Mouse (Mus musculus): ENCODE measurements around the gene 4930523C07Rik. TPM values are rescaled to one million over a fixed set of nuclear protein-coding genes. Genes with fewer than 3 reads are reported as not detected.
A peak's percentile ranks its signal among the peaks of the same experiment; 100 is the strongest.

4930523C07Rik gene
- polyA plus RNA-seq, 1 experiment from 2014 or later: 10.5 TPM

DNA sequence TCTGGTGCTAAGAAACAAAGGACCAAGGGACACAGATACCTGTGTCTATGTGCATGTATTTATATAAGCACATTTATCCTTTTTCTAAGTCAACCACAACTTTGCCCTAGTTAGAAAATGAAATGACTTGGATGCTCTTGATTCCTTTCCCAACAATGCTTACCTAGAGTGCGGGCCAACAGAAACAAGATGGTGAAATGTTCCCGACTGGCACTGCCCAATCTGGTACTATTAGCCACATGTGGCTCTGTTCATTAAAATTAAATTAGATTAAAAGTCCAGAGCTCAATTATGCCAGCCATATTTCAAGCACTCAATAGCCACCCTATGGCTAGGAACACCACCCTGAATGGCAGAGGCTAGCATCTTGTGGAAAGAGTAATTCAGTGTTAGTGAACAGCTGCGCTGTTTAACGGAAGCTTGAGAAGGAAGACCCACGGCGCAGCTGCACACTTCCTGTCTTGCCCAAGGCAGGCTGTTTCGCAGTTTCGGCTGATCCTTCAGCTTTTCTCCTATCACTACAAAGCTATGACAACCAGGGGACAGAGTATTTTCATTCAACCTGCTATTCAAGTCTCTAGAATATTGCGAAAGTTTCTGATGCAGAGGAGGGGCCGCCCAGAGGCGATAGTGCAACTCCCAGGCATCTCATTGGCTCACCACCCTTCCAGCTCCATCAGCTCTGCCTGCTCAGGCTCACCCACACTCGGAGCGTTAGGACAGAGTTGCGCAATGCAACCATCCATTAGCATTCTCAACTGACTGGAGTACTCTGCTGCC, 34.9 kb downstream of the 4930523C07Rik start:
- H3K4me3 ChIP-seq (replicated peaks): no peak overlapping the region
- peak overlapping the region; percentile 1; the same call in 1 of the 2 replicates for H3K4me2 ChIP-seq (replicated peaks)
- 51% methylated on average over 14 of the region's 14 CpGs for WGBS
- no peaks in the 10 kb centered on the region for H3K4me1 ChIP-seq (replicated peaks)
- H3K36me3 ChIP-seq: no peaks in the 10 kb centered on the region
- H3K27me3 ChIP-seq (replicated peaks): no peaks in the 10 kb centered on the region
- peak overlapping the region; percentile 33; the same call in 1 of the 2 replicates for H3K27ac ChIP-seq
- no peaks in the 10 kb centered on the region for H3K9me3 ChIP-seq
- no peak overlapping the region for H3K9ac ChIP-seq
- peak; percentile 98 for ATAC-seq

DNA sequence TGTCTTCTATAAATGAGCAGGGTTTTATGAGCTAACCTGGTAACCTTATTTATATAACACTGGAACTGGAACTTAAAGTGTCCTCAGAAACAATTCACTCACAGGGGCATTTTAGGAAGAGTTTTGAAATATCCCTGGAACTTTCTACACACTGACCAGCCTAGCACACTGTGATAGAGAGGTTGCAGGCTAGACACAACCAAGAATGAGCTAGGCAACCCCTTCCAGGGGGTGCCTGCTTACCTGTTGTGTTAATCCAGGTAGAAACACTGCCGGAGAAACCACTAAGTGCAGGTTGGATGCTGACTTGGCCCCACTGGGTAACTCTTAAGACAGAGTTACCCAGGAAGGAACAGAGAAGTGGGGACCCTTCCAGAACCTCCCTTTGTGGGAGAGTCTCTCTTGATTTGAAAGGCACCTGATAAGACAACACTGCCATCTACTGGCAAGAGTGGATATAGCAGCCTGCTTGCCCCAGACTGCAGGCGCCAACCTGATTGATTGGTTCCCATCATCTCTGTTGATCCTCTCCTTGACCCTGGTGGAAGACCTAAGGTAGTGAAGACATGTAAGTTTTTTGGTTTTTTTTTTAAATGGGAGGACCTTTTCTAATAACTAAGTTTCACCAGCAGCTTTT, 36.7 kb downstream of the 4930523C07Rik start:
- no peaks in the 10 kb centered on the region for H3K4me1 ChIP-seq (replicated peaks)
- H3K27me3 ChIP-seq (replicated peaks): no peaks in the 10 kb centered on the region
- ATAC-seq: peak; percentile 16; the same call in 1 of the 2 replicates
- H3K4me2 ChIP-seq (replicated peaks): no peak overlapping the region
- WGBS: 23% methylated on average over 2 of the region's 2 CpGs
- no peak overlapping the region for H3K4me3 ChIP-seq (replicated peaks)
- H3K36me3 ChIP-seq: no peaks in the 10 kb centered on the region
- H3K9me3 ChIP-seq: no peaks in the 10 kb centered on the region
- H3K27ac ChIP-seq: no peak overlapping the region
- H3K9ac ChIP-seq: no peak overlapping the region

DNA sequence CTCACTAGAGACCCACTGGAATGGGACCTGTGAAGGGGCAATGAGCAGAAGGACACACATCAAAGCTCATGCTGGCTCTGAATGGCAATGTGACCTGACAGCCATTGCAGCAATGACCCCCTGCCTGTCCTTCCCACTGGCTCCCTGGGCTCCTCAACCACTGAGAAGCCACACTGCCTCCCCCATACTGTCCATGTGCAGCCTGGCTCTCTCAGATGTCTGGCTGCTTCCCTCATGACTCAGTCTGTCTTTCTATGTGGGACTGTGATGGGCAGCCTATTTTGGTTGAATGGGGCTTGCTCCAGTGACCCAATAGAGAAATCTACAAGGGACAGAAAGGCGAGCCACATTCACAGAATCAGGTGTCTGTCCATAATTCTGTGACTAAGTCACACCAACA, 38.5 kb downstream of the 4930523C07Rik start:
- Histone ChIP-seq H3K9me3 (no peaks in the 10 kb centered on the region), H3K27ac (no peak overlapping the region), H3K4me3 (replicated peaks) (no peak overlapping the region), H3K36me3 (no peaks in the 10 kb centered on the region), H3K4me2 (replicated peaks) (no peak overlapping the region), H3K9ac (no peak overlapping the region), H3K4me1 (replicated peaks) (no peaks in the 10 kb centered on the region), H3K27me3 (replicated peaks) (no peaks in the 10 kb centered on the region)
- 72% methylated on average over 1 of the region's 1 CpGs for WGBS
- ATAC-seq: no peak

DNA sequence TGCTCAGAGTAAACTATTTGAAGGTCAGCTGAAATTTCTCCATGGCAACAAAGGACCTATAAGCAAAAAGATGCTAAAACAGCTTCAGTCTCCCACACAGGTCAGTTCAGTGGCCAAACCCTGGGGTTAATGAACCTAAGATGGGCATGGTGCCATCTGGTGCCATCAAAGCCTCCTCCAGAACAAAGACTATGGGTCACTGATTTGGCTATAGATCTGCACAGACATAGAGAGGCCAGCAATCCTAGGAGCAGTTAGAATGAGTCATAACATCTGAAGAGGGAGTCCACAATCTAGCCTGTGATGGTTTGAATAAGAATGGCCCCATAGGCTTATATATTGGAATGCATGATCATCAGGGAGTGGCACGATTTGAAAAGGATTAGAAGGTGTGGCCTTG, 40.1 kb downstream of the 4930523C07Rik start:
- no peak overlapping the region for H3K9ac ChIP-seq
- H3K9me3 ChIP-seq: no peaks in the 10 kb centered on the region
- no peak for ATAC-seq
- no peak overlapping the region for H3K4me3 ChIP-seq (replicated peaks)
- 78% methylated on average over 1 of the region's 1 CpGs for WGBS
- H3K4me2 ChIP-seq (replicated peaks): no peak overlapping the region
- H3K36me3 ChIP-seq: no peaks in the 10 kb centered on the region
- H3K4me1 ChIP-seq (replicated peaks): no peaks in the 10 kb centered on the region
- H3K27ac ChIP-seq: no peak overlapping the region
- H3K27me3 ChIP-seq (replicated peaks): no peaks in the 10 kb centered on the region

DNA sequence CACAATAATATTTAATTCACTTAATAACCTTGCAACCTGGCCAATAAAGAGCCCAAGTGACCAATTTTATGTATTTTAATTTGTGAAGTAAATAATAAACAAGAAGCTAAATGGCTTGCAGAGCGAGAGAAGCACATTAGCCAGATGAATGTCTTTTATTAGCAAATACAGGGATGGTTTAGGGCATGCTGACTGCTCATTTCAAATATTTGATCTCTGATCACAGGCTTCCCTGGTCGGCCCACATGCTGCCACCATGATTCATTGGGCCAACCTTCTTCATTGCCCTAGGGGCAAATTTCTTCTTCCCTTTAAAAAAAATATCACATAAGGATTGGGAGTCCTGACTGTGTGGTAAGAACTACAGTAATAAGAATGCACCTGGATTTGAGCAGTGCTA, 42.5 kb downstream of the 4930523C07Rik start:
- H3K4me1 ChIP-seq (replicated peaks): no peaks in the 10 kb centered on the region

DNA sequence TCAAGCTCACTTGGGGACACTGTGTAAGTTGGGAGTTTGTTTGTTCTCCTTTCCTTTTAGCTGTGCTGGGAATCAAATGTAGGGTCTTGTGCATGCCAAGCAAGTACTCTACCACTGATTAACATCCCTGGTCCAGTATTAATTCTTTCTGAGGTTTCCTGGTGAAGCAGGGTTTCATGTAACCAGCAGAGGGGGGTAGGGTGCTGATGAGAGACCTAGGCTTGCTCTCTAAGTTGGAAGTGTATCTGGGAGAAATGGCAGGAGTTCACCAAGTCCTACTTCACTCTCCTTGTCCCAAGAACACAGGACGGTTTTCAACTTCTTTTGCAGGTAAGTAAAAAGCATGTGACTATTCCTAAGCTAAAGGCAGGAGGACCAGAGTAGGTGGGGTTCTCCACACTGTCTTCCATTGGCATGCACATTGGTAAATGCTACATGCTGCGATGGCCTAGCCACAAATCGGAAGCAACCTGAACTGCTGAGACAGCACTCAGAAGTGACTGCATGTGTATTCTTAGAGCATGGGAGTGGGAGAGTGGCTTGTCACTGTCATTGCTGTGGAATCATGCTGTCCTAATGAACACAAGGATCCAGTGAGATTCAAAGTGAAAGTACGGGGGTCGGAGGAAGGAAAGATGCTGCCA, 55.6 kb downstream of the 4930523C07Rik start:
- H3K9ac ChIP-seq: no peak overlapping the region
- no peak overlapping the region for H3K4me2 ChIP-seq (replicated peaks)
- WGBS: 88% methylated on average over 5 of the region's 5 CpGs
- no peak overlapping the region for H3K4me3 ChIP-seq (replicated peaks)
- no peaks in the 10 kb centered on the region for H3K27me3 ChIP-seq (replicated peaks)
- no peak for ATAC-seq
- no peaks in the 10 kb centered on the region for H3K4me1 ChIP-seq (replicated peaks)
- no peaks in the 10 kb centered on the region for H3K36me3 ChIP-seq
- H3K9me3 ChIP-seq: no peaks in the 10 kb centered on the region
- no peak overlapping the region for H3K27ac ChIP-seq

More for the DNA sequence above, 42.5 kb downstream of the 4930523C07Rik start:
- Histone ChIP-seq H3K4me2 (replicated peaks) (no peak overlapping the region), H3K36me3 (no peaks in the 10 kb centered on the region), H3K9me3 (no peaks in the 10 kb centered on the region), H3K9ac (no peak overlapping the region), H3K27me3 (replicated peaks) (no peaks in the 10 kb centered on the region), H3K4me3 (replicated peaks) (no peak overlapping the region), H3K27ac (no peak overlapping the region)
- 77% methylated on average over 2 of the region's 2 CpGs for WGBS
- ATAC-seq: no peak

DNA sequence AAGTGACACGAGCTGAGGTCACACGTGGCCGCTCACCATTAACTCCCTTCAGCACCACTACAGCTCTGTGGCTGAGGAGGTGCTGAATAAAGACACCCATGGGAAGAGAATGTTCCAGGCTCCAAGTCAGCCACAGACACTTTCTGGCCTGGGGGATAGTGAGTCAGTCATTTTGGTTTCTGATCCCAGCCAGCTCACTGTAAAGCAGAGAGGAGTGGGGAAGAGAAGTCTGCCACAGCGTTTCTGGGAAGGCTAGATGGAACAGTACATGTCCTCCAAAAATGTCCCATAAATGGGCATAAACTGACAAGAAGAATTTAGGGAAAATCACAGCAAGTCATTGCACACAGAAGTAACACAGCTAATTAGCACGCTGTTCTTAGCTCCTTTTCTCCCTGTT, 56.8 kb downstream of the 4930523C07Rik start:
- Histone ChIP-seq H3K4me2 (replicated peaks) (no peak overlapping the region), H3K27ac (no peak overlapping the region), H3K27me3 (replicated peaks) (no peaks in the 10 kb centered on the region), H3K4me1 (replicated peaks) (no peaks in the 10 kb centered on the region), H3K4me3 (replicated peaks) (no peak overlapping the region), H3K9ac (no peak overlapping the region), H3K36me3 (no peaks in the 10 kb centered on the region), H3K9me3 (no peaks in the 10 kb centered on the region)
- no peak for ATAC-seq
- WGBS: 79% methylated on average over 5 of the region's 5 CpGs

DNA sequence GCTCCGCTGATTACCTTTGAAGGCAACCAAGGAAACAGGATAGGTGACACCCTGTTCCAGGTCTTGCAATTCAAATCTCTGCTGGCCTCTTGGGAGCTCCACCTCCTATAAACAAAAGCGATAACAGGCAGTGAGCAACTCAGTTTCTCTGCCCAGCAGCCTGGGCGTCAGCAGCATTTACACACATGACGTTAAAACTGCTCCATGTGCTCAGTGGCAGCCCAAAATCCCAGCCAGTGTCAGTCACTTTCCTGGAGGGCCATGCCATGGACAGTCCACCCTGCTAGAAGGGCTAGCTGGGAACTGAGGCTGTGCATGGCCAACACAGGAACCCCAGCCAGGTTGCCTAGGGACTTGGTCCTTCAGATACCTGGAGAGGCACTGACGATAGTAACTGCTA, 61.2 kb downstream of the 4930523C07Rik start:
- no peaks in the 10 kb centered on the region for H3K27me3 ChIP-seq (replicated peaks)
- H3K9ac ChIP-seq: no peak overlapping the region
- H3K4me3 ChIP-seq (replicated peaks): no peak overlapping the region
- no peaks in the 10 kb centered on the region for H3K9me3 ChIP-seq
- H3K36me3 ChIP-seq: no peaks in the 10 kb centered on the region
- H3K27ac ChIP-seq: no peak overlapping the region
- no peak for ATAC-seq
- H3K4me1 ChIP-seq (replicated peaks): no peaks in the 10 kb centered on the region
- no peak overlapping the region for H3K4me2 ChIP-seq (replicated peaks)
- 67% methylated on average over 5 of the region's 5 CpGs for WGBS

DNA sequence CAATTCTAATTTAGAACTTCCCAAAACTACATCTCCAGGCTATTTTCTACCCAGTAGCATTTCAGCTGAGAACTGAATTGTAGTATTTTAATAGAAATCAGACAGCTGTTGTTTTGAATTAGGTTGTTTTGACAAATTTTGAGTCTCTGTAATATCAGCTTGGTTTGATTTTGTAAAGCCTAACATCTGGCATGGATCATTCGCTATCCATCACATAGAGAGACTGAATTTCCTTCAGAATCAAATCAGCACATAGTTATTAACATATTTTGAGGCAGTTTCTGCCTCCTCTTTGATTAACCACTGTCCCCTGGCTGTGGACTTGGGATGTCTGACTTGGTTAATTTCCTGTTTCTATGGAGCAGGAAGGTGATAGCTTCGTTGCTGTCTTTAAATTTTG, 64.4 kb downstream of the 4930523C07Rik start:
- Histone ChIP-seq H3K9me3 (no peaks in the 10 kb centered on the region), H3K36me3 (no peaks in the 10 kb centered on the region), H3K4me3 (replicated peaks) (no peak overlapping the region), H3K4me1 (replicated peaks) (no peaks in the 10 kb centered on the region), H3K9ac (no peak overlapping the region), H3K27me3 (replicated peaks) (no peaks in the 10 kb centered on the region), H3K4me2 (replicated peaks) (no peak overlapping the region), H3K27ac (no peak overlapping the region)
- WGBS: 73% methylated on average over 2 of the region's 2 CpGs
- no peak for ATAC-seq

DNA sequence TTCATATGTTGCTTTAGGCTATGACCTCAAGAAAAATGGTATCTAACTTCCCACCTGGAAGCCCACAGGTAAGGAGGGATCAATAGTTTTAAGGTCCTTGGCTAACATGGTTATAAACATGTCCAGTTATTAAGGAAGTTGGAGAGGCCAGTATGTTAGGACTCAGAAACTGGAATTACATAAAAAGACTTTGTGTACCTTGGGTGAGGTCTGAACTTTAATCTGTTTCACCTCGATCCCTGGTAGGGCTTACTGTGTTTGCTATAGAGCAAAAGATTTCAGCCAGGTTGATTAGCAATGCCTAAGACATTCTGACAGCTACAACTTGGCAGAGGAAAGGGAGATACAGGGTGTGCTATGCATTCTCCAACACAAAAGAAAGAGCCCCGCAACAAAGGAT, 79.8 kb downstream of the 4930523C07Rik start:
- Histone ChIP-seq H3K36me3 (no peaks in the 10 kb centered on the region), H3K4me3 (replicated peaks) (no peak overlapping the region), H3K27me3 (replicated peaks) (no peaks in the 10 kb centered on the region), H3K4me2 (replicated peaks) (no peak overlapping the region), H3K9ac (no peak overlapping the region), H3K9me3 (no peaks in the 10 kb centered on the region), H3K27ac (0 out of 2 replicates have a peak overlapping the region, but pooled peaks have one; percentile 22), H3K4me1 (replicated peaks) (no peaks in the 10 kb centered on the region)
- 74% methylated on average over 2 of the region's 2 CpGs for WGBS
- ATAC-seq: peak; percentile 86
